Mouse (Mus musculus): Measurements from ENCODE around the gene Oip5.

The Oip5 gene

DNA sequence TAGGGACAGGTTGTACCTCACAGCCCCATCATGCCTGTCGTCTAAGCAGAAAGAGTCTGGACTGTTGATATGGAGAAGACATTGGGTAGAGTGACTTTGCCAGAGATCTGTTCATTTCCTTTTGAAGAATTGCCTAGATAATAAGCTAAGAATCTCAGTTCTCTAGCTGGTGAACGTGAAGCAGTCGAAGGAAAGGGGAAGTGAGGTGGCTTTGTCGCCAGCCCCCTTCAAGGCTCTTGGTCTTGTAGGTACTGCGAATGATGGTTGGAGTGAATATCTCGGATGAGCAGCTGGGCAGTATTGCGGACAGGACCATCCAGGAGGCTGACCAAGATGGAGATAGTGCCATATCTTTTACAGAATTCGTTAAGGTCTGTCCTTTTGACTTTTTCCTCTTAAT is 34.0 kb downstream of the Oip5 start:
- DNase-seq, result no peak

DNA sequence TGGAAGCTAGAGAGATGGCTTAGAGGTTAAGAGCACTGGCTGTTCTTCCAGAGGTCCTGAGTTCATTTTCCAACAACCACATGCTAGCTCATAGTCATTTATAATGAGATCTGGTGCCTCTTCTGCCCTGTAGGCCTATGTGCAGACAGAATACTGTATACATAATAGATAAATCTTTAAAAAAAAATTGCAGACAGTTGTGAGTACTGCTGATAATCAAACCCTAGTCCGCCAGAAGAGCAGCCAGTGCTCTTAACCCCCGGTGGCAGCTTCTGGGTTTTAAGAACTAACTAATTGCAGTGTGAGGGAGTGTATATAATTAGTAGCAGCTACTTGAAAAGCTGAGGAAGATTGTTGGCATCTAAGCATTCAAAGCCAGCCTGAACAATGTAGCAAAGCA is 34.8 kb downstream of the Oip5 start:
- DNase-seq, result no peak

DNA sequence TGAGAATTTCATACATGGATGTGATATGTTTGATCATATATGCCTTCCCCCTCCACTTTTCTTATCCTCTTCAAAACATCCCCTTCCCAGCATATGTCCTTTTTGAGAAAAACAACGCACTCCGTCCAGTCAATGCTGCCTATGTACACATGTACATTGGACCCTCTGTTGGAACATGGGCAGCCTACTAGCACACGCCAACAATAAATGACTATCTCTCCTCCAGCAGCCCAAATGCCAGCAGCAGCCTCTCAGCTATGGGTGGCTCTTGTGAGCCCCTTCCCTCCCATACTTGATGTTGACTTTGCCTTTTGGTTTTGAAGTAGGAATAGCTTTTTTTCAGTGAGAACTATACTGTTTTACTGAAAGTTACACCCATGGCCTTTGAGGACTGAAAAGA is 36.7 kb downstream of the Oip5 start:
- no peak for DNase-seq

DNA sequence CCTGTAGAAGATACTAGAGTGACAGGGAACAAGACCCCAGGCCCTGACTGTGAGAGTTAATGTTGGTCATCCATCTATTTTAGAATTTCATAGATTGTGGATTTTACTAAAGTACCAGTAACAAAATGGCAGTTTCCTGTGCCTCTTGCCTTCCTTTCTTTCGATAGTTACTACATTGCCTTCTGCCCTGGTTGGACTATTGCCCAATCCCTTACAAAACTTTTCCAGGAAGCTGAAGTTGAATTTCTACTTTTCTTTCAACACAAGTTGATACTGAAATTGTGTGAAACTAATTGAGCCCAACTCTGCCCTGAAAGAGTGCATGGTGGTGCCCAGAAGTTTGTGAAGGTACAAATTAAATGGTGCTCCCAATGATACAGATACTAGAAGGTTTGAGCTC is 45.8 kb downstream of the Oip5 start:
- no peak for DNase-seq

DNA sequence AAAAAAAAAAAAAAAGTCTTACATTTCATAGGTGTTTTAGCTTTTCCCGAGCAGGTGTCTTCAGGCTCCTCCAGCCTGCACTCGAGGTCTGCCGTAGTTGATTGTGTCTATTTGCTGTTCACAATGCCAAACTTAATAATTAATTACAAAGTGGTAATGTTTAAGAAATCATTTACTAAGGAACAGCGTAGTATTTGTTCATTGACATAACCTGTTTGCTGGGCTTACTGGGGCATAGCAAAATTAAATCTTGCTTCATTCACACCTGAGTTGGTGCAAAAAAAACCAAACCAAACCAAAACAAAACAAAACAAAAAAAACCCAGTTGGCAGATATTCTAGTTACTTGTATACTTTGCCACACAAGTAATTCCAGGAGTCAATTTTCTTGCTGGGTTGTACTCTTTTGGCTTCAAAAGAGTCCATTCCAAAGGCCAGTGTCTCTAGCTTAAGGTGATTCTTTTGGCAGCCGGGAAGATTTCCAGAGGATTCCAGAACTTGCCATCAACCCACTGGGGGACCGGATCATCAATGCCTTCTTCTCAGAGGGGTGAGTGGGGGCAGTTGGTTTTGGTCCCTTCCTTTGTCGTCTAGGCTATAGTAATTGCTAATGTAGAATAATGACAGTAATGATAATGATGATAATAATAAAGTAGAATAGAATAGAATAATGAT is 52.0 kb downstream of the Oip5 start:
- no peak for DNase-seq

DNA sequence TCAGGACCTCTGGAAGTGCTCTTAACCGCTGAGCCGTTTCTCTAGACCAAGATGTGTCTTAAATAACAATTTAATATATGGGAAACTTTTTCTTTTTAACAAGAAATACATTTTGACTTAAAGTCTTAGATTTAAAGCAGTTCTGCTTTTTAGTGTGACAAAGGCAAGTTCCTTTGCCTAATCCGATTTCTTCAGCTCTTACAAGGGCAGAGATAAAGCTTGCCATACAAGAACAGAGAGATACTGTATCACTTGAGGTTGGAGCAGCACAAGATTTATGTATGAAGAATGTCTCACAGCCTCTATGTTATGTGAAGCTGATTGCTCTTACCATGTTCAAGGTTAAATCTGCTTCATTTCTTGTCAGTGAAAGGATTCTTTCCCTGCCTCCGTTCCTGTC is 53.0 kb downstream of the Oip5 start:
- DNase-seq, result no peak

DNA sequence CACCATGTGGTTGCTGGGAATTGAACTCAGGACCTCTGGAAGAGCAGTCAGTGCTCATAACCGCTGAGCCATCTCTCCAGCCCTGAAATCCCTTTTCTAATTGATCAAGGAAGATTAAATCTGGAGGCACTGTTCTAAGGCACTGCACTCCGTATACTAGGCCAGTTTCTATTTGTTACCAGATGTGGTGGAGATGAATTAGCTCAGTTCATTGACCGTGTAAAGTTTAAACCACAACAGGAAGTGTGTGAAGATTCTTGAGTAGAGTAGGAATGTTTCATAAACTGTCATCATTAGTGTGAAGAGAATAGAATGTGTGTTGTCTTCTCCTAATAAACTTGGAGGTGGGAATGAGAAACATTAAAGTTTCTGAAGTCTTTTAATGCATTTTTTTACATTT is 56.5 kb downstream of the Oip5 start:
- DNase-seq, result no peak
